Comparison of ENCODE assay signal across 27 mouse cellular contexts in genomic region chr12:94584309-94584708, GRCm38 (mm10).
"Had no signal": no experiment of that assay in that cellular context is flagged by ENCODE, and none has a peak within 500 bp of the region (broad histone marks: within the 10 kb centered on the region; RNA-seq: fewer than 3 reads in every experiment).

No protein-coding gene starts in this region.

- ATAC-seq: forebrain, embryonic 16.5 days; hindbrain, embryonic 16.5 days; inflammation-experienced regulatory T-cells, adult 6 months; intestine, embryonic 15.5 days; intestine, postnatal 0 days; liver, postnatal 0 days had no signal

- H3K9me3 ChIP-seq: hindbrain, embryonic 10.5 days; hindbrain, embryonic 12.5 days; intestine, embryonic 15.5 days; limb, embryonic 10.5 days; limb, embryonic 12.5 days; liver, embryonic 13.5 days; liver, embryonic 15.5 days had no signal

- H3K27me3 ChIP-seq: hindbrain, embryonic 12.5 days; intestine, embryonic 15.5 days; limb, embryonic 12.5 days; liver, embryonic 13.5 days; liver, embryonic 15.5 days had no signal

- H3K4me1 ChIP-seq: hindbrain, embryonic 10.5 days; hindbrain, embryonic 12.5 days; intestine, embryonic 15.5 days; limb, embryonic 12.5 days; liver, embryonic 13.5 days; liver, embryonic 15.5 days had no signal

- DNase-seq: gastrocnemius, adult 2 months; gastrocnemius, postnatal 10 days; gastrocnemius, postnatal 25 days; heart, postnatal 10 days; heart, postnatal 4 days; kidney, adult 18-20 months; kidney, adult 8-10 months; kidney, postnatal 10 days; kidney, postnatal 25 days; kidney, postnatal 4 days; liver; liver, embryonic 13.5 days; liver, postnatal 0 days had no signal

- H3K36me3 ChIP-seq: hindbrain, embryonic 10.5 days; hindbrain, embryonic 12.5 days; intestine, embryonic 15.5 days; limb, embryonic 10.5 days; limb, embryonic 12.5 days; liver, embryonic 13.5 days; liver, embryonic 15.5 days had no signal

- H3K4me2 ChIP-seq: hindbrain, embryonic 12.5 days; hindbrain, embryonic 14.5 days; intestine, embryonic 15.5 days; limb, embryonic 12.5 days; liver, embryonic 11.5 days; liver, embryonic 13.5 days; liver, embryonic 15.5 days had no signal

- H3K27ac ChIP-seq: gastrocnemius, adult 2 months; hindbrain, embryonic 10.5 days; hindbrain, embryonic 12.5 days; hindbrain, embryonic 14.5 days; intestine, embryonic 15.5 days; layer of hippocampus, adult 2 months; left cerebral cortex, adult 2 months; limb, embryonic 10.5 days; limb, embryonic 12.5 days; liver, embryonic 13.5 days; liver, embryonic 15.5 days had no signal

- H3K9ac ChIP-seq: hindbrain, embryonic 12.5 days; hindbrain, embryonic 14.5 days; intestine, embryonic 15.5 days; limb, embryonic 12.5 days; liver, embryonic 13.5 days; liver, embryonic 15.5 days; liver, postnatal 0 days had no signal

- H3K4me3 ChIP-seq: gastrocnemius, adult 2 months; hindbrain, embryonic 10.5 days; hindbrain, embryonic 12.5 days; intestine, embryonic 15.5 days; layer of hippocampus, adult 2 months; left cerebral cortex, adult 2 months; limb, embryonic 10.5 days; limb, embryonic 12.5 days; liver, embryonic 13.5 days; liver, embryonic 15.5 days had no signal
